8 mouse cellular contexts compared by ENCODE assay signal in the genomic region with DNA sequence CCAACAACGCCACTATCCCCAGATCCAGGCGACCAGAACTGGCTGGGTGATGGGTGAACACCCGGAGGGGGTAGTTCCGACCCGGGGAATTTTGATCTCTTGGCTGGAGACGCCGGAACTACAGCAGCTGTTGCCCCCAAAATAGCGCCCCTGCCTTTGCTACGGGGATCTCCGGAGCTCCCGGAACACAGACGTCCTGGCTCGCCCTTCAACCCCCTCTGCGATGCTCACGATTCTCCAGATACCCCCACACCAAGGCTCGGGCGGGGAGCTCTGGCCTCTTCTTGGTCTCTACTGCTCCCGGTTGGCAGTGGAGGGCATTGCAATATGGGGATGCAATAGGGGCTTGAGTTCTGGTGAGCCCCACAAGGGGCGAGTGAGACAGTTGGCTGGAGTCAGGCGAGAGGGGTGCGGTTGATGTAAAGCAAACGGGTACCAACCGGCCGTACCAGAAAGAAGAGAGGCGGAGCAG. TPM values are rescaled to one million over a fixed set of nuclear protein-coding genes. Genes with fewer than 3 reads are reported as not detected.
A peak's percentile ranks its signal among the peaks of the same experiment; 100 is the strongest.
DNase-seq lines count a peak whose midpoint lies in the region; ATAC-seq and TF ChIP-seq lines count a peak whose summit lies in the region.

No protein-coding gene starts in this region.

- ATAC-seq in forebrain, embryonic 13.5 days = no peak
- ATAC-seq in hindbrain, embryonic 15.5 days (ENCODE audit: low FRiP score, low read depth) = no peak
- ATAC-seq in liver, embryonic 12.5 days = peak; percentile 39

- H3K36me3 ChIP-seq in kidney, adult 2 months (ENCODE audit: control insufficient read depth, insufficient read depth, low read length) = no peaks in the 10 kb centered on the region
- H3K36me3 ChIP-seq in forebrain, embryonic 13.5 days (ENCODE audit: poor library complexity, severe bottlenecking) = no peaks in the 10 kb centered on the region
- no peaks in the 10 kb centered on the region for H3K36me3 ChIP-seq in hindbrain, embryonic 15.5 days
- peaks cover 11% of the 10 kb centered on the region for H3K36me3 ChIP-seq in liver, embryonic 12.5 days

- TF ChIP-seq CTCF in kidney, adult 2 months (conservative IDR thresholded peaks at IDR 0.05; ENCODE audit: insufficient read depth, insufficient read length, low read depth, low read length) = no peak; the same call in 1 of the 2 replicates

- 9% methylated on average over 25 of the region's 25 CpGs for WGBS in kidney, adult 2 months
- WGBS in forebrain, embryonic 13.5 days = 5% methylated on average over 25 of the region's 25 CpGs
- WGBS in hindbrain, embryonic 15.5 days = 4% methylated on average over 25 of the region's 25 CpGs
- WGBS in liver, embryonic 12.5 days (ENCODE audit: insufficient replicate concordance) = under 1% methylated on average over 25 of the region's 25 CpGs

- 0 out of 2 replicates have a peak overlapping the region, but pooled peaks have one; percentile 40 for H3K9ac ChIP-seq in forebrain, embryonic 13.5 days
- H3K9ac ChIP-seq in hindbrain, embryonic 15.5 days = peak overlapping the region; percentile 48
- peak overlapping the region; percentile 91 for H3K9ac ChIP-seq in liver, embryonic 12.5 days

- no peaks in the 10 kb centered on the region; the same call in 1 of the 2 replicates for H3K27me3 ChIP-seq in kidney, adult 2 months (replicated peaks; ENCODE audit: control insufficient read depth, insufficient read depth, low read length)
- peaks cover 56% of the 10 kb centered on the region for H3K27me3 ChIP-seq in forebrain, embryonic 13.5 days
- H3K27me3 ChIP-seq in hindbrain, embryonic 15.5 days = peaks cover 23% of the 10 kb centered on the region
- H3K27me3 ChIP-seq in liver, embryonic 12.5 days (replicated peaks) = peaks cover 41% of the 10 kb centered on the region

- peak overlapping the region; percentile 94 for H3K4me2 ChIP-seq in forebrain, embryonic 13.5 days
- H3K4me2 ChIP-seq in hindbrain, embryonic 15.5 days = peak overlapping the region; percentile 96
- H3K4me2 ChIP-seq in liver, embryonic 12.5 days = peak overlapping the region; percentile 100

- peak overlapping the region; percentile 33 for H3K4me3 ChIP-seq in kidney, adult 2 months (ENCODE audit: insufficient read depth, low read depth, low read length)
- peak overlapping the region; percentile 49 for H3K4me3 ChIP-seq in forebrain, embryonic 13.5 days
- H3K4me3 ChIP-seq in hindbrain, embryonic 15.5 days = peak overlapping the region; percentile 55
- H3K4me3 ChIP-seq in liver, embryonic 12.5 days = peak overlapping the region; percentile 77

- H3K4me1 ChIP-seq in kidney, adult 2 months (ENCODE audit: control insufficient read depth, insufficient read depth, low read length) = no peaks in the 10 kb centered on the region; the same call in 1 of the 2 replicates
- peaks cover 34% of the 10 kb centered on the region for H3K4me1 ChIP-seq in forebrain, embryonic 13.5 days
- peaks cover 60% of the 10 kb centered on the region for H3K4me1 ChIP-seq in hindbrain, embryonic 15.5 days (replicated peaks)
- H3K4me1 ChIP-seq in liver, embryonic 12.5 days = peaks cover 77% of the 10 kb centered on the region

- TF ChIP-seq POLR2A in kidney, adult 2 months (IDR thresholded peaks at IDR 0.05; ENCODE audit: low read depth, low read length) = no peak

- DNase-seq in kidney, adult 2 months = no peak
- DNase-seq in kidney, postnatal 14 days = no peak
- DNase-seq in cerebellum, adult 11-12 months = peak; percentile 79
- peak; percentile 82 for DNase-seq in retina, embryonic 14.5 days (ENCODE audit: low spot score)
- DNase-seq in adipocyte (ENCODE audit: low spot score) = no peak

- H3K9me3 ChIP-seq in forebrain, embryonic 13.5 days (replicated peaks) = no peaks in the 10 kb centered on the region
- no peaks in the 10 kb centered on the region for H3K9me3 ChIP-seq in hindbrain, embryonic 15.5 days
- H3K9me3 ChIP-seq in liver, embryonic 12.5 days (replicated peaks) = no peaks in the 10 kb centered on the region

- H3K27ac ChIP-seq in kidney, adult 2 months (ENCODE audit: insufficient read depth, low read depth, low read length) = no peak overlapping the region
- H3K27ac ChIP-seq in forebrain, embryonic 13.5 days = no peak overlapping the region
- H3K27ac ChIP-seq in hindbrain, embryonic 15.5 days (replicated peaks) = no peak overlapping the region; the same call in 1 of the 2 replicates
- H3K27ac ChIP-seq in liver, embryonic 12.5 days = peak overlapping the region; percentile 100

RNA-seq across cellular contexts. Expression of a gene that starts 1.7 kb away (rescaled TPM):
- polyA plus RNA-seq in kidney, adult 2 months (2012; rRNA removed) = 4.7 and 5.1 TPM in 2 replicates
- polyA plus RNA-seq in forebrain, embryonic 13.5 days (2015; fragmentation: Nextera tagmentation; extraction: Ambion mirVana) = 2.7 and 4.1 TPM in 2 replicates
- polyA plus RNA-seq in hindbrain, embryonic 15.5 days (2015; fragmentation: Nextera tagmentation; extraction: Ambion mirVana) = 68.4 and 69.9 TPM in 2 replicates
- polyA plus RNA-seq in liver, embryonic 12.5 days (2016; fragmentation: Nextera tagmentation; extraction: Ambion mirVana) = 23.4 and 26.2 TPM in 2 replicates

RNA-seq across cellular contexts. Expression of a gene that starts 5.4 kb away (rescaled TPM):
- 17.3 and 18.4 TPM in 2 replicates for polyA plus RNA-seq in kidney, adult 2 months (2012; rRNA removed)
- 7.1 and 7.2 TPM in 2 replicates for polyA plus RNA-seq in forebrain, embryonic 13.5 days (2015; fragmentation: Nextera tagmentation; extraction: Ambion mirVana)
- 20.1 and 24.0 TPM in 2 replicates for polyA plus RNA-seq in hindbrain, embryonic 15.5 days (2015; fragmentation: Nextera tagmentation; extraction: Ambion mirVana)
- polyA plus RNA-seq in liver, embryonic 12.5 days (2016; fragmentation: Nextera tagmentation; extraction: Ambion mirVana) = 11.9 and 12.5 TPM in 2 replicates

RNA-seq across cellular contexts. Expression of a gene that starts 18.4 kb away (rescaled TPM):
- 83.0 and 86.9 TPM in 2 replicates for polyA plus RNA-seq in kidney, adult 2 months (2012; rRNA removed)
- polyA plus RNA-seq in forebrain, embryonic 13.5 days (2015; fragmentation: Nextera tagmentation; extraction: Ambion mirVana) = 145 and 150 TPM in 2 replicates
- 100 and 103 TPM in 2 replicates for polyA plus RNA-seq in hindbrain, embryonic 15.5 days (2015; fragmentation: Nextera tagmentation; extraction: Ambion mirVana)
- 125 and 128 TPM in 2 replicates for polyA plus RNA-seq in liver, embryonic 12.5 days (2016; fragmentation: Nextera tagmentation; extraction: Ambion mirVana)

RNA-seq across cellular contexts. Expression of a gene that starts 25.2 kb away (rescaled TPM):
- 53.2 and 60.2 TPM in 2 replicates for polyA plus RNA-seq in kidney, adult 2 months (2012; rRNA removed)
- 30.8 and 35.3 TPM in 2 replicates for polyA plus RNA-seq in forebrain, embryonic 13.5 days (2015; fragmentation: Nextera tagmentation; extraction: Ambion mirVana)
- polyA plus RNA-seq in hindbrain, embryonic 15.5 days (2015; fragmentation: Nextera tagmentation; extraction: Ambion mirVana) = 17.3 TPM in 2 replicates
- polyA plus RNA-seq in liver, embryonic 12.5 days (2016; fragmentation: Nextera tagmentation; extraction: Ambion mirVana) = 16.8 and 18.7 TPM in 2 replicates

RNA-seq across cellular contexts. Expression of a gene that starts 44.4 kb away (rescaled TPM):
- 21.6 and 25.9 TPM in 2 replicates for polyA plus RNA-seq in kidney, adult 2 months (2012; rRNA removed)
- polyA plus RNA-seq in forebrain, embryonic 13.5 days (2015; fragmentation: Nextera tagmentation; extraction: Ambion mirVana) = 14.4 and 16.9 TPM in 2 replicates
- 24.6 and 26.8 TPM in 2 replicates for polyA plus RNA-seq in hindbrain, embryonic 15.5 days (2015; fragmentation: Nextera tagmentation; extraction: Ambion mirVana)
- 5.0 and 5.8 TPM in 2 replicates for polyA plus RNA-seq in liver, embryonic 12.5 days (2016; fragmentation: Nextera tagmentation; extraction: Ambion mirVana)

Comparison
In these comparisons a context has a peak if more than half of its experiments do, and no peak if none do; other contexts are left out.
1. DNase-seq: peak in cerebellum, adult 11-12 months (single experiment) and retina, embryonic 14.5 days (single experiment); none in kidney, adult 2 months (single experiment), kidney, postnatal 14 days (single experiment) and adipocyte (single experiment).
2. H3K9ac ChIP-seq: peak in every context shown above with its lines; median percentile 91 in liver, embryonic 12.5 days; 48 in hindbrain, embryonic 15.5 days; 40 in forebrain, embryonic 13.5 days.
3. Peak in every context shown above with its lines, with median percentiles within 50 percentile points of each other: H3K4me3 ChIP-seq and H3K4me2 ChIP-seq.